Mouse (Mus musculus): ENCODE data around the gene Ucp3. TPM values are rescaled to one million over a fixed set of nuclear protein-coding genes. Genes with fewer than 3 reads are reported as not detected.
A peak's percentile ranks its signal among the peaks of the same experiment; 100 is the strongest.
"Not testable (repeated sequence)": the region's sequence is repeated elsewhere in the genome, so short reads cannot be mapped to it uniquely, and the experiment has no call there.

Gene Ucp3
- polyA plus RNA-seq, 1 experiment, result not detected

- no peak for TF ChIP-seq GATA1 (IDR thresholded peaks at IDR 0.05; ENCODE audit: low read length)
- no peak for TF ChIP-seq TAL1 (IDR thresholded peaks at IDR 0.05; ENCODE audit: low read length)
Observed at GRCm38 (mm10) chr7:100468761-100469160, 4.0 kb upstream of the Ucp3 start.

GRCm38 (mm10) chr7:100469502-100469901 is 3.3 kb upstream of the Ucp3 start:
- Histone ChIP-seq H3K4me1 (ENCODE audit: control insufficient read depth) (peaks cover 93% of the 10 kb centered on the region), H3K9me3 (ENCODE audit: control insufficient read depth, low read length) (no peaks in the 10 kb centered on the region), H3K4me3 (replicated peaks) (peak overlapping the region; percentile 42), H3K27me3 (ENCODE audit: control insufficient read depth) (no peaks in the 10 kb centered on the region), H3K36me3 (ENCODE audit: control insufficient read depth) (peaks cover 76% of the 10 kb centered on the region)
- TF ChIP-seq GATA1 (IDR thresholded peaks at IDR 0.05; ENCODE audit: low read length) (no peak), TAL1 (IDR thresholded peaks at IDR 0.05; ENCODE audit: low read length) (no peak)

More at GRCm38 (mm10) chr7:100468761-100469160, 4.0 kb upstream of the Ucp3 start:
- H3K4me3 ChIP-seq (replicated peaks), result peak overlapping the region; percentile 42
- H3K4me1 ChIP-seq (ENCODE audit: control insufficient read depth), result peaks cover 95% of the 10 kb centered on the region
- H3K36me3 ChIP-seq (ENCODE audit: control insufficient read depth), result peaks cover 81% of the 10 kb centered on the region
- H3K9me3 ChIP-seq (ENCODE audit: control insufficient read depth, low read length), result no peaks in the 10 kb centered on the region
- H3K27me3 ChIP-seq (ENCODE audit: control insufficient read depth), result no peaks in the 10 kb centered on the region

DNA sequence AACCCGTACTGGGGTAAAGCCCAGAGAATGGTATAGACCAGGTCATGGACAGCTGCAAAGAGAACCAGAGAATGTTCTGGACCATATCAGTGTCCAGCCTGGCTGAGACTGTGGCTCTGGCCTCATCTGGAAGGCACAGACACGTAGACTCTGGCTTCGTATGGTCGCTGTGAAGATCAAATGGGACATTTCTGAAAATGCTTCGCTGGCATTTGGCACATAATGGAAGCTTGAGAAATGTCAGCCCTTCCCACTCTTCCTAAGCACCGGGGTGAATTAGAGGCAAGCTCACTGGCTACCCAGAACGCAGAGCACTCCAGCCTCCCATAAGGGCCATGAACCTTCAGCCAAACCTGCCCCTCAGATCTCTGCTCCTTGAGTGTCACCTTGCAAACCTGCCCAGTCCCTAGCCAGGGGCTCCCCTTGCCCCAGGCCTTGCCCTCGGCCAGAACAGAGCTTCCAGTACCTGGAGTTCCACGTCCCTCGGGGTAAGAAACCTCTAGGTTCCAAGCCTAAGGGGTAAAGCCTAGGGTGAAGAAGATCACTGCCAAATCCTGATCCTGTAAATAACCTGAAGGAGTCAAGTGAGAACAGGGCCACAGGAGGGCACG is 1.9 kb upstream of the Ucp3 start:
- peaks cover 64% of the 10 kb centered on the region for H3K36me3 ChIP-seq (ENCODE audit: control insufficient read depth)
- H3K27me3 ChIP-seq (ENCODE audit: control insufficient read depth), result no peaks in the 10 kb centered on the region
- no peaks in the 10 kb centered on the region for H3K9me3 ChIP-seq (ENCODE audit: control insufficient read depth, low read length)
- TF ChIP-seq GATA1 (IDR thresholded peaks at IDR 0.05; ENCODE audit: low read length) (no peak), TAL1 (IDR thresholded peaks at IDR 0.05; ENCODE audit: low read length) (no peak)
- peaks cover 85% of the 10 kb centered on the region for H3K4me1 ChIP-seq (ENCODE audit: control insufficient read depth)
- H3K4me3 ChIP-seq (replicated peaks), result no peak overlapping the region

- Histone ChIP-seq H3K27me3 (ENCODE audit: control insufficient read depth) (no peaks in the 10 kb centered on the region), H3K4me3 (replicated peaks) (no peak overlapping the region), H3K4me1 (ENCODE audit: control insufficient read depth) (peaks cover 84% of the 10 kb centered on the region), H3K36me3 (ENCODE audit: control insufficient read depth) (peaks cover 59% of the 10 kb centered on the region), H3K9me3 (ENCODE audit: control insufficient read depth, low read length) (no peaks in the 10 kb centered on the region)
- TF ChIP-seq GATA1 (IDR thresholded peaks at IDR 0.05; ENCODE audit: low read length) (no peak), TAL1 (IDR thresholded peaks at IDR 0.05; ENCODE audit: low read length) (no peak)
Observed at GRCm38 (mm10) chr7:100471407-100471797, 1.4 kb upstream of the Ucp3 start.

- Histone ChIP-seq H3K4me3 (replicated peaks) (no peak overlapping the region), H3K9me3 (ENCODE audit: control insufficient read depth, low read length) (no peaks in the 10 kb centered on the region), H3K36me3 (ENCODE audit: control insufficient read depth) (peaks cover 44% of the 10 kb centered on the region), H3K4me1 (ENCODE audit: control insufficient read depth) (peaks cover 60% of the 10 kb centered on the region), H3K27me3 (ENCODE audit: control insufficient read depth) (no peaks in the 10 kb centered on the region)
- TF ChIP-seq GATA1 (IDR thresholded peaks at IDR 0.05; ENCODE audit: low read length) (no peak), TAL1 (IDR thresholded peaks at IDR 0.05; ENCODE audit: low read length) (no peak)
Observed at GRCm38 (mm10) chr7:100473846-100474454, 1.2 kb downstream of the Ucp3 start.

DNA sequence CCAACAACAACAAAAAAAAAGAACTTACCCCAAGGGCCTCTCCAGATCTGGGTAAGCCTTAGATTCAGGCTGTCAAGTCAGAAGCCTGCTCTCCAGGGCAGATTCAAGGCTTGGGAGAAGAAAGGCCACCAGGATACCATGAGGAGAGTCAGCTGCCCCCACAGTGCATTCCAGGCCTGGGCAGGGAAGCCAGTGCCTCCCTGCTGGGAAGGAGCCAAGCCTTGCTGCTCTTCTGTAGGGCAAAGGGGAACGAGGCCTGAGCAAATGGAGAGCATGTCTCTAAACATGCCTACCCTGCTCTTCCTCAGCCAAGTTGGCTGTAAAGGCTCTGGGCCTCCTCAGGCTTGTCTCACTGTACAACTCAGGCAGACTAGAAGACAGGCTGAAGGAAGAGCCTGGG is 1.9 kb downstream of the Ucp3 start:
- Histone ChIP-seq H3K4me3 (replicated peaks) (no peak overlapping the region), H3K9me3 (ENCODE audit: control insufficient read depth, low read length) (no peaks in the 10 kb centered on the region), H3K4me1 (ENCODE audit: control insufficient read depth) (peaks cover 59% of the 10 kb centered on the region), H3K27me3 (ENCODE audit: control insufficient read depth) (no peaks in the 10 kb centered on the region), H3K36me3 (ENCODE audit: control insufficient read depth) (peaks cover 36% of the 10 kb centered on the region)
- TF ChIP-seq TAL1 (IDR thresholded peaks at IDR 0.05; ENCODE audit: low read length), result no peak
- TF ChIP-seq GATA1 (IDR thresholded peaks at IDR 0.05; ENCODE audit: low read length), result no peak

GRCm38 (mm10) chr7:100479100-100479822 is 6.5 kb downstream of the Ucp3 start:
- peaks cover 51% of the 10 kb centered on the region for H3K4me1 ChIP-seq (ENCODE audit: control insufficient read depth)
- no peaks in the 10 kb centered on the region for H3K9me3 ChIP-seq (ENCODE audit: control insufficient read depth, low read length)
- no peak overlapping the region for H3K4me3 ChIP-seq (replicated peaks)
- peaks cover 3% of the 10 kb centered on the region; the same call in 1 of the 2 replicates for H3K36me3 ChIP-seq (ENCODE audit: control insufficient read depth)
- H3K27me3 ChIP-seq (ENCODE audit: control insufficient read depth), result no peaks in the 10 kb centered on the region
- TF ChIP-seq GATA1 (IDR thresholded peaks at IDR 0.05; ENCODE audit: low read length), result no peak
- no peak for TF ChIP-seq TAL1 (IDR thresholded peaks at IDR 0.05; ENCODE audit: low read length)

DNA sequence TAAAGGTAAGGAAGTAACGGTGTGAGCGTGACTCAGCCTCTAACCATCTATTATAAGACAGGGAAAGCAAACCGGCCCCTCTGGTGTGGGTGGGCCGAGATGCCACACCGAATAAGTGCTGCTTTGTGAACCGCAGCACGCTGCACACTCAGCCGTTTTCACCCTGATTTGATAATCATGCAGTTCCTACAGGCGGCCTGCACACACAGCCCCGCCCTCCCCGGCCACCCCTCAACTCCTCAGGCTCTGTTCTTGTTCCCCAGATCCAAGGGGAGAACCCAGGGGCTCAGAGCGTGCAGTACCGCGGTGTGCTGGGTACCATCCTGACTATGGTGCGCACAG is 7.0 kb downstream of the Ucp3 start:
- Histone ChIP-seq H3K4me1 (ENCODE audit: control insufficient read depth) (peaks cover 52% of the 10 kb centered on the region), H3K36me3 (ENCODE audit: control insufficient read depth) (peaks cover 3% of the 10 kb centered on the region; the same call in 1 of the 2 replicates), H3K9me3 (ENCODE audit: control insufficient read depth, low read length) (no peaks in the 10 kb centered on the region), H3K4me3 (replicated peaks) (no peak overlapping the region), H3K27me3 (ENCODE audit: control insufficient read depth) (no peaks in the 10 kb centered on the region)
- no peak for TF ChIP-seq GATA1 (IDR thresholded peaks at IDR 0.05; ENCODE audit: low read length)
- no peak for TF ChIP-seq TAL1 (IDR thresholded peaks at IDR 0.05; ENCODE audit: low read length)

DNA sequence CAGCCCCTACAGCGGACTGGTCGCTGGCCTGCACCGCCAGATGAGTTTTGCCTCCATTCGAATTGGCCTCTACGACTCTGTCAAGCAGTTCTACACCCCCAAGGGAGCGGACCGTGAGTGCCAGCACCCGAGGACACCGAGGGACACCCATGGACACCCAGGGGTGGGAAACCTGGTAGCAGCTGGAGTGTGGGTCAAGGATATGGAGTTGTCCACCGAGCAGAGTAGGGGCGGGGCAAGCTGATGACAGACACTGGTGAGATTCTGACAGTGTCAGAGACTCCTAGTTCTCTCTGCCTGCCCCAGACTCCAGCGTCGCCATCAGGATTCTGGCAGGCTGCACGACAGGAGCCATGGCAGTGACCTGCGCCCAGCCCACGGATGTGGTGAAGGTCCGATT is 7.4 kb downstream of the Ucp3 start:
- Histone ChIP-seq H3K9me3 (ENCODE audit: control insufficient read depth, low read length) (no peaks in the 10 kb centered on the region), H3K27me3 (ENCODE audit: control insufficient read depth) (no peaks in the 10 kb centered on the region), H3K4me1 (ENCODE audit: control insufficient read depth) (peaks cover 51% of the 10 kb centered on the region), H3K4me3 (replicated peaks) (no peak overlapping the region), H3K36me3 (ENCODE audit: control insufficient read depth) (peaks cover 3% of the 10 kb centered on the region; the same call in 1 of the 2 replicates)
- no peak for TF ChIP-seq TAL1 (IDR thresholded peaks at IDR 0.05; ENCODE audit: low read length)
- no peak for TF ChIP-seq GATA1 (IDR thresholded peaks at IDR 0.05; ENCODE audit: low read length)

GRCm38 (mm10) chr7:100482046-100482445 is 9.3 kb downstream of the Ucp3 start:
- not testable (repeated sequence) for H3K27me3 ChIP-seq (ENCODE audit: control insufficient read depth); H3K36me3 ChIP-seq (ENCODE audit: control insufficient read depth); H3K9me3 ChIP-seq (ENCODE audit: control insufficient read depth, low read length); H3K4me3 ChIP-seq (replicated peaks)
- peaks cover 53% of the 10 kb centered on the region for H3K4me1 ChIP-seq (ENCODE audit: control insufficient read depth)
